Mouse (Mus musculus) urinary bladder, postnatal 4 days (tissue): ENCODE data around the gene Map2.

Experiments used
- DNase-seq, 2 experiments: peaks; one replicate each; pipeline ENCODE4 v3.0.0; 2021 to 2022; ENCODE audit warnings: low spot score in 2 of 2

Gene Map2

DNA sequence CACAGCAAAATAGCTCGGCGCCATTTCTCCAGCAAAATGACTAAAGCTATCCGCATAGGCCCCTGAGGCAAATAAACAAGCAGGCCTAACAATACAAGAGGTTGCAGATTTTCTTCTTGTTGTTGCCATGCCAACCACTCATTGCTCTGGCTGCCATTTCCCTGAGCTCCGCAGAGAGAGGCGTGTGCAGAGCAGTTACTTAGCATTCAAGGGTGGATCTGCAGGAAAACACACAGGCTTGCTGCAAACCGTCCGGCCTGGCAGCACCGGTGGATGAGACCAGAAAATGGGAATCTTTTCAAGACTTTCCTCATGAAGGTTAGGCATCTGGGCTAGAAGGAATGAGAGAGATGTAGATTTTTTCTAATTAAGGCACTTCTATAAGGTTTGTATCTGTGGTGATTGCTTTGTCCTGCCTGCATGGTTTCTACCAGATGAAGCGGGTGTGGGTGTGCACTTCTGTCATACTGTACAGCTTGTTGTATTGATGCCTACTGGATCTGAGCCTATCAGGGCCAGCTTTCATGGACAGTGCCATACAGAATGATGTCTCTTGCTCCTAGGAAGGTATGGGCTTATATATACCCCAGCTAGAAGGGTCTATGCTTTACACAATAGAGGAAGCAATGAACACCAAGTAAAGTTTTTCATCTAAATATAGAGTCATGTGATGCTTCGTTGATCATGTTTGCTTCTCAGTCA lies 211.8 kb downstream of the Map2 start:
- no peak for DNase-seq

GRCm38 (mm10) chr1:66388561-66388960 lies 213.5 kb downstream of the Map2 start:
- no peak for DNase-seq

DNA sequence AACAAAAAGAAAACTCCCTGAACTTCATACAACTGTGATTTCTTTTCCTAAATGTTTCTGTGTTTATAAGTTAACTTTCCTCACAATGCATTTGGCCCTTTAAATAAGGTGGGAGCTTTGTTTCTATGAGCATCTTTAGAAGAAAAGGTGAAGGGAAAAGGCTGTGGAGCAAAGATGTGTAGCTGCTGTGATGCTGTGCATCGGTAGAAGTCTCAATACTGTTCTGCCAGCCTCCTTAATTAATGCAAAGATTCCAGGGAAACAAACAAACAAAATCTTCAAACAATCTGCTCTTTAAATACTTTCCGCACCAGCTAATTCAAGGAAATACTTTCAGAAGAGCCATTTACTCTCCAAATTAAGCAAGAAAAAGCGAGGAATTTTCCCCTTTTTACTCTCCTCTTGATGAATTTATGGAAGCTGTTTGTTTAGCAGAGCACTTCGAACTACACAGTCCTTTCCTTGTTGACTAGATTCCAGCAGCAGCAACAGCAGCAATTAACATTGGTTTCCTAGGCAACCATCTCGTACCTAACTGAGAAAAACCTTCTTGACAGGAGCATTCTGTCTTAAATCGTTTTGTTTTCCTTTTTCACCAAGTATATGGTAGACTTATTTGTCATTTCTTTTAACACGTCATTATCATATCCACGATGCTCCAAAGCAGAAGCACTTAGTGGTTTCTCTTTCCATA lies 220.0 kb downstream of the Map2 start:
- DNase-seq = no peak

GRCm38 (mm10) chr1:66395826-66396225 lies 220.8 kb downstream of the Map2 start:
- no peak for DNase-seq

DNA sequence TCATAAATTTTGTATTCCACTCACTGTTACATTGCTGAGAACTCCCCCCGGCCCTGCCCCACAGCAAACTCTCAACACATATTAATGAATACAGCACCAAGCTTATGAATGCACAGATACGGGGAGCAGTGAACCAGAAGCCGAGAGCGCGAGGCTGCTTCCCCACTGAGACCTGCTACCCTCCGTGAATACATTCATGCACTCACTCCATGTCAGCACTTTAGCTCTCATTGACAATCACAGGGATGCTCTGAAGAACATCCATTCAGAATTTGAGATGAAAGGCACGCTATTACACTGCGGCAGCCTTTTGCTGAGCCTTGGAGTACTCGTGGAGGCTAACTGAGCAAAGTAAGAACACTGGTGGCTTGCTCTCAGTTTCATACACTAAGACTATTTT lies 226.8 kb downstream of the Map2 start:
- DNase-seq = no peak

DNA sequence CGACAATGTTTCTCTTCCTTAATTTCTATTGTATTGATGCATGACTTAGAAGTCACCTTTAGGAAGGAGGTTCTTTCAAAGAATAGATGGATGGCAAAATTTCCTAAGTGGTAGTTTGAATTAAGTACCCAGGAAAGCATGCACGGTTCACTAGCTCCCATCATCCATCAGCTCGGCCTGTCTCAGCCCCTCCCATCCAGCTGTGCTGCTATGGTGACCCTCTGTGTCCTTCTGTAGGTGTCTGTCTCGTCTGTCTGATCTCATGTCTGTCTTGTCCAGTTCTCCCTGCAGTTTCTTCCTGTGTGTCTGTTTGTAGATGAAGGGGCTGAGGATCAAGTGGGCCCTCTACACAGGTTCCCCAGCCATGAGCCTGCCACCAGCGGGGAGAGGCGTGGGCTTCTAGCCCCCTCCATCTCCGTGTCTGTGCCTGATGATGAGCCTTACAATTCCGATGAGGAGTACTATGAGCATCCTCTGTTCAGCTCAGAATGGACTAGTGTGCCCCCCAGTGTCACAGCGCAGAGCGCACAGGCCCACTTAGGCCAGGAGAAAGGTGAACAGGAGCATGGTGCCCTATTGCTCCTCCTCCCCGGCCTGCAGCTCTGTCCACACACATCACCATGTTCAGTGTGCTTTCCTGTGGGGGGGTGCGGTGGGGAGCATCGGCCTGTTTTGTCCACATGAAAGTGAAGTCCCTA lies 232.3 kb downstream of the Map2 start:
- DNase-seq = no peak

DNA sequence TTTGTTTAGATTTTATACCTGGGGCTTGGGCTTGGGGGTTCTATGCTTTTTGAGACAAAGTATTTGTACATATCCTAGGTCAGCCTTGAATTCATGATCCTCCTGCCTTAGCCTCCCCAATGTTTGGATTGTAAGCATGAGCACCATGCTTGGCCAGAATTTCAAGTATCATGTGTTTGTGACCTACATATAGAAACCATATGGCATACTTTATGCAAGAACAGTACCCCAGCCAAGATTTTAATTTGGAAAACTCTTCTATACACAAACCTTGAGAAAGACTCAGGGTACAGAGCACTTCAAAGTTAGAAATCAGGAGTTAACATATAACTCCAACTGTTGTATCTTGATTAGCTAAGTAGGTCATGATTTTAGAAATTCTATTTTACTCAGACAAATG lies 243.3 kb downstream of the Map2 start:
- no peak for DNase-seq

- DNase-seq = no peak
Observed at GRCm38 (mm10) chr1:66426073-66426472, 251.0 kb downstream of the Map2 start.

DNA sequence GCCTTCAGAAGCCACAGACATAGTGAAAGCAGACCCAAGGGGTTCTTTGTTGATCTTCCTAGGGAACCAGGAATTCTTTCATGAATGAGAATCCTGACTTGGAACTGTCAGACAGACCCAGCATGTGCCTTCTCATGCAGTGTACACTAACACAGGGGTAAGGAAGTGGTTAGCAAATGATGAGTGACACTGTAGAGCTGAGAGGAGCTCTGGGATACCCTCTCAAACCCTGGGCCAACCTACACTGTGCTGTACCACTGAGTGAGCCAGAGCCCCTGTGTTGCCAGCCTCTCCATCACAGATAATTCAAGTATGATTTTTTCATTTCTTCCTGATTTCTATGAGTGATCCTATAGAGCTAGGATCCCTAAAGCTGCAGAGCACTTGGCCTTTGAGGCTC lies 255.9 kb downstream of the Map2 start:
- DNase-seq = no peak

DNA sequence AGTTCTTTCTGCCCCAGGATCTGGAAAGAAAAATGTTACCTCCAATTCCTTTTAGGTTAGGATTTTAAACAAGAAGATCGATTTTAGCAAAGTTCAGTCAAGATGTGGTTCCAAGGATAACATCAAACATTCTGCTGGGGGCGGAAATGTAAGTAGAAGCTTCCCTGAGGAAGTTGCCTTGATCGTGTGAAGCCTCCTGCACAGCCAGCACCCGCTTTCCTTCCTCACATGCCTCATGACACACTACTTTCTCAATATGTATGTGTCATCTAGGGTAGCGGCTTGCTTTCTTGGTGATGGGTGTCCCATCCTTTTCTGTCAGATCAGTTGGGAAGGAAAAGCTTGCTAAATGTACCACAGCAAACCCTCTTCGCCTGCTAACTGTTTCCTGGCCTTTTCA lies 256.4 kb downstream of the Map2 start:
- no peak for DNase-seq

- no peak for DNase-seq
Observed at GRCm38 (mm10) chr1:66438069-66438468, 263.0 kb downstream of the Map2 start.

DNA sequence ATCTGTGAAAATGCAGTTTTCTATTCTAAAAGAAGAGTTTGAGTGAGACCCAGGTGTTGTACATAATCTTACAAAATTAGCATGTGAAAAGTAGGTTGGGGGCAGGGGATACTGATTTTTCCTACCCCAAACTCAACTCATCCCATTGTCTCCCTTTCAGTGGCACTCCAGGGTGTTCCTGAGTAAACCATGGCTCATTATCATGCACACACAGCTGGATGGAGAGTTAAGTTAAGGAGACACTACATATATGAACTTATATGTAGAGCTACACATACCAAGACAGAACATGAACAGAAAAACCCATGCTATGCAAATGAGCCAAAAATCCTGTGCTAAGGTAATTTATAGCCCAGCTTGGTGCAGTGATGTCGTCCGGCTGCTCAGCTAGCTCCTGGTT lies 267.8 kb downstream of the Map2 start:
- DNase-seq = no peak

GRCm38 (mm10) chr1:66449471-66449870 lies 274.4 kb downstream of the Map2 start:
- no peak for DNase-seq

- DNase-seq = no peak
Observed at GRCm38 (mm10) chr1:66456580-66456979, 281.5 kb downstream of the Map2 start.

DNA sequence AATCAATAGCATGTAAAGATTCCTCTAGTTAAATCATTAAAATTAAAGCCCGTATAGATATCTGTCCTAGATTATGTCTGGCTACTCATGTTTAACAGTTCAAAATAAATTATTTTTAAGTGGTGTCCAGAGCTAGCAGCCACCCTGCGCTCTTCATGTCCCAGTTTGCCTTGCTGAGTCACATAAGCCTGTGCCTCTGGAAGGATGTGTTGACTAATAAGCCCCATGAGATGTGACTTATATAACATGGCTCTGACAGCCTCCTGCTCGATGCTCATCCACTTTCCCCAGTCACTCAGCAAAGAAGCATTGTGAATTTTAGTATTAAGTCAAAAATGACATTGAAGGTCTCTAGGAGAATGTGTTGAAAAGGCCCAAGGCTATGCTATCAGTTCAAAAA lies 282.7 kb downstream of the Map2 start:
- DNase-seq = no peak

DNA sequence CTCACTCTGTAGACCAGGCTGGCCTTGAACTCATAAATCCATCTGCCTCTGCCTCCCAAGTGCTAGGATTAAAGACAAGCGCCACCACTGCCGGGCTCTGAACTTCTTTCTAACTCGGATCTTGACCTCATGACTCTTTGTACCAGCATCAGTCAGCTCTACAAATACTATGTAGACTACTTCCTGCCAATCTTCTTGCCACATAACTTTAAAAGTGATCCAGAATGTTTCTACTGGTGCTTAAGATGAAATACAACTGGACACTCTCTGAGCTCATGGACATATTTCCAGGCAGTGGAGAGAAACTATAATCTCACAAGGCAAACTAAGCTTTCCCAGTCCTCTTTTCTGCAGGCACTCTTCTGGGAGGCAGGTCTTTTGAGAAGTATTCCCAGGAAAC lies 284.3 kb downstream of the Map2 start:
- no peak for DNase-seq

DNA sequence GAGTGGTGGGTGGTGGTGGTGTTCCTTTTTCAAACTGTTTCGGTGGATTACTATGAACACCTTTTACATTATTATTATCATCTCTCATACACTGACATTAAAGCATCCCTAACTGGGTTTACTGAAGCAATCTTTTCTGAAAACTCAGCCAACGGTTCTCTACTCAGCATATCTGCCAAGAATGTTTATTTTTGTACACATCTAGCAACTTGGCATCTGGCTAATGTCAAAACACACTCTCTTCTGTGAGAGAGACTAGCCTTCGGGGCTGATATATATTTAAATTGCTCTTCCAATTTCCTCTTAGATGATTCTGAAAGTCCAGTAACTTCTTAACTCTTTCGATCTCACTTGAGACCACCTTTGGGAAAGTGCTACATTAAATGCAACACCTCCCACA lies 285.8 kb downstream of the Map2 start:
- no peak for DNase-seq

DNA sequence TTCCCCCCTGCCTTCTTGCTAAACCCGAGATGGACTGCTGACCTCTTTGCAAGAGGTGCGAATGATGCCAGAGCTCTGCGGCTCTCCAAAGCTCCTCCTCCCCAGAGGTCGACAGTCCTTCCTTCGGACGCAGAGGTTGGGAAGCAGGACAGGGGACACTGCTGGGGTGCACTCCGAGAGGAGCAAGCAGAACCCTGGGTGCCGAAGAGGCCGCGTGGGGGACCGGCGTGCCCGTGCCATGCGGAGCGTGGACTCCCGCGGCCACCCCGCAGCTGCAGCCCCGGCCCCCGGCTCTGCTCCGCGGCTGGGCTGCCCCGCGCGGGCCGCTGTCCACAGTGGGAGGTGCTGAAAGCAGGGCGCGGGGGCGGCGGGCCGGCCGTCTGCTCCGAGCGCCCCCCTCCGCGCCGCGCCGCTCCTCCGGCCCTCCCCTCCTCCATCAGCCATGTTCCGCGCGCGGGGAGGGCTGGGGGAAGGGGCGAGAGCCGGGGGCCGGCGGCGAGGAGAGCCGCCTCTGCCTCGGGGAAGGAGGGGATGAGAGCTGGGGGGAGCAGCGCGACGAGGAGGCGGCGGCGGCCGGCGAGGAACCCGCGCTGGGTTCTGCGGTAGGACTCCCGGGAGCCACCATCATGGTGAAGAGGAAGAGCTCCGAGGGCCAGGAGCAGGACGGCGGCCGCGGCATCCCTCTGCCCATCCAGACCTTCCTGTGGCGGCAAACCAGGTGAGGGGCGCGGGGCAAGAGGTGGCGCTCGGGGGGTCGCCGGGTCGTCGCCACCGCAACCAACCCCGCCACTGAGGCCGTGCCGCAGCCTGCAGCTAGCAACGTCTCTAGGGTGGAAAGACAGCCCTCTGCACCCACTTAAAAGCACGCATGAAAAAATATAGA lies 293.0 kb downstream of the Map2 start, which contains the start of gene Unc80:
Unc80 (plus strand) TSS at position 547 of the 883 bp plus-strand sequence.
- peak; percentile 52 to 62 for DNase-seq

DNA sequence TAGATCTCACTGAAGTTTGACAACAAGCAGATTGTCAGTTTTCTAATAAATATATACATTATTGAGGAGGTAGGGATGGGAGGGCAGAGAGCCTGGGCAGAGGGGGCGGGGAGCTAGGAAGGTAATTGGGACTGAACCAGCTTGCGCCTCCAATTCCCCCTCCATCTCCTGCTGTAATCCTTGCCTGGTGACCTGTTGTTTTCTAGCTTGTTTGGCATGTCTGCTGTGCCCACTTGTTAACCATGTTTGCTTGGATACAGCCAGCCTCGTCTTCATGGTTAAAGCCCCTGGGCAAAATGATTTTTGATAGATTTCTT lies 293.6 kb downstream of the Map2 start:
- no peak for DNase-seq

- DNase-seq = no peak
Observed at GRCm38 (mm10) chr1:66482751-66483150, 307.7 kb downstream of the Map2 start.
